Mouse (Mus musculus) liver, adult 2 months (tissue): ENCODE measurements around the gene Nynrin.

Experiments used
- CTCF ChIP-seq: fragments of 200-500 bp; IDR thresholded peaks from 2 replicates; pipeline ENCODE4 v1.5.1; 2011; ENCODE audit warnings: low read depth, low read length, control low read depth
- POLR2A ChIP-seq: fragments of 200-500 bp; IDR thresholded peaks from 2 replicates; pipeline ENCODE4 v1.6.1; 2011; ENCODE audit warnings: low read length, control low read depth; ENCODE audit not compliant: insufficient read depth; ENCODE audit errors: extremely low read depth

GRCm38 (mm10) chr14:55880982-55881381, 27.2 kb downstream of the Nynrin start:
- no peak for TF ChIP-seq CTCF
- no peak for TF ChIP-seq POLR2A
